Mouse (Mus musculus) intestine, postnatal 0 days (tissue): ENCODE measurements around the gene Polr1d. TPM values are rescaled to one million over a fixed set of nuclear protein-coding genes. Genes with fewer than 3 reads are reported as not detected.

ENCODE experiments used
- ATAC-seq: fragments of 200-750 bp; cut with Nextera tagmentation; 2 replicates; pipeline ENCODE4 v1.8.0; 2017; ENCODE audit warnings: mild to moderate bottlenecking, moderate TSS enrichment, moderate library complexity
- H3K27ac ChIP-seq: fragments of 300-500 bp; sonication (generic); 2 replicates; pipeline ENCODE4 v1.5.1; 2014; ENCODE audit warnings: mild to moderate bottlenecking, low read depth, low read length, moderate library complexity
- H3K27me3 ChIP-seq: fragments of 300-500 bp; sonication (generic); replicated peaks from 2 replicates; pipeline ENCODE4 v1.6.1; 2014; ENCODE audit warnings: low read length, mixed read lengths; ENCODE audit not compliant: control insufficient read depth, insufficient read depth
- H3K36me3 ChIP-seq: fragments of 300-500 bp; sonication (generic); 2 replicates; pipeline ENCODE4 v1.6.1; 2014; ENCODE audit warnings: mild to moderate bottlenecking, moderate library complexity; ENCODE audit not compliant: control insufficient read depth, insufficient read depth
- H3K4me1 ChIP-seq: fragments of 300-500 bp; sonication (generic); replicated peaks from 2 replicates; pipeline ENCODE4 v1.6.1; 2014; ENCODE audit warnings: antibody characterized with exemption, low read length, mixed read lengths; ENCODE audit not compliant: control insufficient read depth, insufficient read depth
- H3K4me2 ChIP-seq: fragments of 300-500 bp; sonication (generic); replicated peaks from 2 replicates; pipeline ENCODE4 v1.6.1; 2014; ENCODE audit warnings: low read depth, mild to moderate bottlenecking, moderate library complexity
- H3K4me3 ChIP-seq: fragments of 300-500 bp; sonication (generic); 2 replicates; pipeline ENCODE4 v1.5.1; 2014; ENCODE audit warnings: low read depth, low read length
- H3K9ac ChIP-seq: fragments of 300-500 bp; sonication (generic); 2 replicates; pipeline ENCODE4 v1.6.1; 2014; ENCODE audit warnings: mild to moderate bottlenecking, low read depth, low read length
- H3K9me3 ChIP-seq: fragments of 300-500 bp; sonication (generic); 2 replicates; pipeline ENCODE4 v1.6.1; 2016; ENCODE audit warnings: mixed run types; ENCODE audit not compliant: control insufficient read depth
- CTCF ChIP-seq: sonication (generic); IDR thresholded peaks from 2 replicates; pipeline ENCODE4 v1.5.1; 2016; ENCODE audit warnings: low read depth, mild to moderate bottlenecking, control low read depth, antibody characterized with exemption, moderate library complexity
- WGBS: fragments of 180-500 bp; shearing (Covaris S2); extraction: QIAGEN DNeasy Blood & Tissue Kit; methylation state at CpG from one replicate; pipeline ENCODE4 v1.1.7; 2014; 5-methylcytosine and 5-hydroxymethylcytosine counted together
- polyA plus RNA-seq: library from polyadenylated mRNA; unstranded; fragments of >200 nt; fragmentation: Nextera tagmentation; extraction: Ambion mirVana; gene quantifications from 2 replicates; pipeline ENCODE4 v1.2.1, GENCODE M21; 2015

Gene Polr1d
- polyA plus RNA-seq, 1 experiment from 2014 or later = 116 TPM

DNA sequence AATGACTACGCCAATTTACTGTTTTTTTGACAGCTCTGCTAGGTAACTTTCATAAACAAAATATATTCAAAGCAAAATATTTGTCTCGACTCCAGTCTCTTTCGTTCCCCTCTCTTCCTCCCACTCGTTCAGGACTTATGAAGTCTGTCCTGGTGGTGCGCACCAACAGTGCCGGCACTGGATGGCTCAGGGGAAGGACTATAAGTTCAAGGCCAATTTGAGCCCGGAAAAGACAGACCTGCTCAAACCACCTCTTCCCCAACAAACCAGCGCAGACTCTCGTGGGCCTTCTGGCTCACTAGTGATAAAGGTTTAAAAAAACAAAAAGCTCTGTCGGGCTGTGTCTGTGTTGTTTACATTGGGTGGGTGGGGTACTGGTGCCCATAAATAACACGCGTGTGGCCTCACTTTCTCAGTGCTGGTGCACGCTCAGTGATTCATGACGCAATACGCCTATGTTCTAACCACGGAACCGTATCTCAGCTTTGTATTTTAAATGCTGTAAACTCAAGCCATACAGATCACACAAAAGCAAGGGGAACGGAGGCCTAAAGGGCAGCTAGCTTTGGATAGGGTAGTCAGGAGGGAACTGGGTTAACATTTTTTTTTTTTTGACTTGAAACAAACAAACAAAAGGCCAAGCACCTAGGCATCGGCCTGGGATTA is 27.2 kb upstream of the Polr1d start:
- Histone ChIP-seq H3K9ac (no peak overlapping the region), H3K4me1 (peaks cover 2% of the 10 kb centered on the region; the same call in 1 of the 2 replicates), H3K36me3 (no peaks in the 10 kb centered on the region), H3K27me3 (no peaks in the 10 kb centered on the region), H3K27ac (no peak overlapping the region), H3K4me2 (no peak overlapping the region), H3K9me3 (no peaks in the 10 kb centered on the region), H3K4me3 (no peak overlapping the region)
- no peak for ATAC-seq
- 49% methylated on average over 19 of the region's 19 CpGs for WGBS
- no peak for TF ChIP-seq CTCF

DNA sequence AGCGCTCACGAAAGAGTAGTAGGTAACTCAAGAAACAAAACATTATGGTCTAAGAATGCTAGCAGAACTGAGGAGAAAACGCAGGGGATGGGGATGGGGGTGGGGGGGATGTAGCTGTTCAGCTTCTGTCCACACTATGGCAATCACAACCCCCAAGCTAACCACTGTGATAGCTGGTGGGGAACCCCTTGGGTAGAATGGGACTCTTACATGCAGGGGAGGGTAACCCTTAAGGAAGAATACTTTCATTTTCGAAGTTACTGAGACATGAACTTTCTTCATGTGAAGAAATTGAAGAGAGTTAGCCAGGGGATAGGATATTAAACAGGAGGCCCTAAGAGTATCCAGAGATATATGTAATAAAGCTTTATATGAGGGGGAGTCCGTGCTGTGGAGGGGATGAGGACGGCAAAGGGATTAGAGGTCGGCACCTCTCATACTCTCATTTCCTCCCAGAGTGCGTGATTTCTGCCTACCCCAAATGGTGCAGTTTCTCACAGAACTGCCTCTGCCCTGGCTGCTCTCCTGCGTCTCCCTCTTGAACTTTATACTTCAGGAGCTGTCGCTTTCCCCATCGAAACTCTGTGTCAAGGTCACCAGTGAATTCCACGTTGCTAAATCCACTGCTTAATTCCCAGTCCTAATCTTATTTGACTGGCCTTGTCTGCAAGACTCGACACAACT is 25.9 kb upstream of the Polr1d start:
- H3K4me3 ChIP-seq = no peak overlapping the region
- H3K9ac ChIP-seq = no peak overlapping the region
- H3K4me2 ChIP-seq = peak overlapping the region; percentile 32
- WGBS = 61% methylated on average over 13 of the region's 13 CpGs
- H3K9me3 ChIP-seq = no peaks in the 10 kb centered on the region
- H3K4me1 ChIP-seq = peaks cover 2% of the 10 kb centered on the region; the same call in 1 of the 2 replicates
- H3K27me3 ChIP-seq = no peaks in the 10 kb centered on the region
- no peak for TF ChIP-seq CTCF
- no peaks in the 10 kb centered on the region for H3K36me3 ChIP-seq
- ATAC-seq = no peak
- no peak overlapping the region for H3K27ac ChIP-seq

DNA sequence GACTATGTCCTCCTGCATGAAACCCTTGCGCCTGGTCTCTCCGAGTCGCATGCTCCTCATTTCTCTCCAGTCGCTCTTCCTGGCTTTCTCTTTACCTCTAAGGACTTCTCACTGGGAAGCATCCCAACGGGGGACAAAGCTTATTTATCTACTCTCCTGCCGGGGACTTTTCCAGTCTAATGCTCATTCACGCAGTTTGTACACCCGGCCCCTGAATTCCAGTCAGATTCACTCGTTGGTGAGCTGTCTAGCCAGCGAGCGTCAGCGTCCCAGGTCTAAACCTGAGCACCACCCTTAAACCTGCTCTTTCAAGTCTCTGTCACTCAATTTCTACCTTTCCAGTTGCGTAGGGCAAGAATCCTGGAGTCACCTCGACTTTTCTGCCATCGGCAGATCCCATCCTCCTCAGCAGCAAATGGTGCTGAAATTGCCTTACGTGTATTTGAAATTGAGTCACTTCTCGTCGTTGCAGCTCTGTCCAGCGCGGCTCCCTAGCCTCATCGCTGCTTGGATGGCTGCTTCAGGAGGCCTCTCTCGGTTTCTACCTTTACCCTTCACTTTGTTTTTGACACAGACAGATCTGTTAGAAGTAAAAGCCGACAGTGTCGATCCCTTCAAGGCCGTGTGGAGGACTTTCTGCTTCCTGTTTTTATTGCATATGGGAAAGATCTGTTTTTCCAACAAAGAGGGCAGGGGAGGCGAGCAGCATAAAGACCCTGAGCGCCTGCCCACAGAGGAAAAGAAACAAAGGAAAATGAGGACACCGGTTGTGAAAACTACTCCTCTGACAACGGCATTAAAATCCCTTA is 25.1 kb upstream of the Polr1d start:
- WGBS = 63% methylated on average over 29 of the region's 29 CpGs
- Histone ChIP-seq H3K9ac (no peak overlapping the region), H3K36me3 (no peaks in the 10 kb centered on the region), H3K27ac (no peak overlapping the region; the same call in 1 of the 2 replicates), H3K4me3 (no peak overlapping the region), H3K4me1 (peaks cover 2% of the 10 kb centered on the region; the same call in 1 of the 2 replicates), H3K27me3 (no peaks in the 10 kb centered on the region), H3K9me3 (no peaks in the 10 kb centered on the region), H3K4me2 (peak overlapping the region; percentile 32)
- ATAC-seq = no peak
- TF ChIP-seq CTCF = no peak

GRCm38 (mm10) chr5:147052309-147052558 is 24.6 kb upstream of the Polr1d start:
- H3K4me1 ChIP-seq = peaks cover 2% of the 10 kb centered on the region; the same call in 1 of the 2 replicates
- no peak overlapping the region for H3K4me2 ChIP-seq
- no peak for TF ChIP-seq CTCF
- no peaks in the 10 kb centered on the region for H3K27me3 ChIP-seq
- no peak overlapping the region for H3K9ac ChIP-seq
- H3K27ac ChIP-seq = no peak overlapping the region; the same call in 1 of the 2 replicates
- H3K9me3 ChIP-seq = no peaks in the 10 kb centered on the region
- no peaks in the 10 kb centered on the region for H3K36me3 ChIP-seq
- 86% methylated on average over 4 of the region's 4 CpGs for WGBS
- ATAC-seq = no peak
- H3K4me3 ChIP-seq = no peak overlapping the region

DNA sequence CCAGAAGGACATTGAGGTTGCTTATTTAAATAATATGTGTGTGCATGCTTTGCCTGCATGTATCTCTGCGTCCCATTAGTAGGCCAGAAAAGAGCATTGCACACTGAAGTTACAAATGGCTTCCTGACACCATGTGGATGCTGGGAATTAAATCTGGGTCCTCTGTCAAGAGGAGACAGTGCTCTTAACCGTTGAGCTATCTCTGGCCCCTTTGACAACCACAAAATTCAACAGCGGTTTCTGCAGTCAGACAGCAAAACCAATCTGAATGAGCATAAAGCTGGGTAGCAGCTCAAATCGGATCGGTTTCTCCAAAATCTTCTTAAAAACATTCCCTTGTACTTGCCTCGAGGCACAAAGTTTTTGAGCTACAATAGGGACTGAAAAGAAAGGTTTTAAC is 23.8 kb upstream of the Polr1d start:
- no peak overlapping the region for H3K27ac ChIP-seq
- WGBS = 84% methylated on average over 6 of the region's 6 CpGs
- peaks cover 2% of the 10 kb centered on the region; the same call in 1 of the 2 replicates for H3K4me1 ChIP-seq
- no peaks in the 10 kb centered on the region for H3K27me3 ChIP-seq
- no peak for TF ChIP-seq CTCF
- no peaks in the 10 kb centered on the region for H3K9me3 ChIP-seq
- no peak for ATAC-seq
- no peak overlapping the region for H3K4me2 ChIP-seq
- no peak overlapping the region for H3K9ac ChIP-seq
- H3K36me3 ChIP-seq = no peaks in the 10 kb centered on the region
- no peak overlapping the region for H3K4me3 ChIP-seq

DNA sequence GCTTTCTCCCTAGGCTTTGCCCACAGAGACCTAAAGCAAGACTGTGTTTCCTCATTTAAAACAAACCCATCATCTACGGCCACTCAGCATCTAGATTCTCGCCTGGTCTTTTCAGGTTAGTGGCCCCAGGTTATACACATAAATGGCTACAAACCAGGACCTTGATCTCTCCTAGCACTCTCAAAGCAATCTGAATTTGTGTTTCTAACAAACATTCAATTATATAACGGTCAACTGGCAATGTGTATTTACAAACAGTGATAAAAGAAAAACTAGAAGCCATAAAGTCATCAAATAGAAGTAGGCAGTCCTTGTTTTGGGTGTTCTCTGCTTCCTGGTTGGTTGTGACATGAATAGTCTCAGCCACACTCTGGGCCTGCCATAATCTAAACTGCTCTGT is 23.4 kb upstream of the Polr1d start:
- Histone ChIP-seq H3K36me3 (no peaks in the 10 kb centered on the region), H3K9me3 (no peaks in the 10 kb centered on the region), H3K9ac (no peak overlapping the region), H3K4me2 (no peak overlapping the region), H3K27ac (no peak overlapping the region), H3K4me1 (peaks cover 5% of the 10 kb centered on the region; the same call in 1 of the 2 replicates), H3K27me3 (no peaks in the 10 kb centered on the region), H3K4me3 (no peak overlapping the region)
- ATAC-seq = no peak
- TF ChIP-seq CTCF = no peak
- 58% methylated on average over 3 of the region's 3 CpGs for WGBS
